Mouse (Mus musculus) embryonic facial prominence, embryonic 10.5 days (tissue): ENCODE data around the gene Fbxo34. TPM values are rescaled to one million over a fixed set of nuclear protein-coding genes. Genes with fewer than 3 reads are reported as not detected.
"Not testable (repeated sequence)": the region's sequence is repeated elsewhere in the genome, so short reads cannot be mapped to it uniquely, and the experiment has no call there.

Experiments used
- DNase-seq: peaks from one replicate; pipeline ENCODE4 v3.0.0-alpha.2; 2017; ENCODE audit warnings: low spot score
- H3K27ac ChIP-seq: fragments of 300-500 bp; sonication (generic); replicated peaks from 2 replicates; pipeline ENCODE4 v1.5.1; 2016; ENCODE audit warnings: mild to moderate bottlenecking
- H3K27me3 ChIP-seq: fragments of 300-500 bp; sonication (generic); replicated peaks from 2 replicates; pipeline ENCODE4 v1.6.1; 2016; ENCODE audit warnings: low read depth, mild to moderate bottlenecking; ENCODE audit not compliant: poor library complexity, severe bottlenecking
- H3K36me3 ChIP-seq: fragments of 300-500 bp; sonication (generic); replicated peaks from 2 replicates; pipeline ENCODE4 v1.6.1; 2016; ENCODE audit warnings: mild to moderate bottlenecking, moderate library complexity
- H3K4me1 ChIP-seq: fragments of 300-500 bp; sonication (generic); 2 replicates; pipeline ENCODE4 v1.6.1; 2016
- H3K4me3 ChIP-seq: fragments of 300-500 bp; sonication (generic); 2 replicates; pipeline ENCODE4 v1.5.1; 2016; ENCODE audit warnings: mild to moderate bottlenecking, moderate library complexity
- H3K9me3 ChIP-seq: fragments of 300-500 bp; sonication (generic); 2 replicates; pipeline ENCODE4 v1.6.1; 2016; ENCODE audit warnings: mild to moderate bottlenecking
- WGBS: fragments of 180-500 bp; shearing (Covaris S2); methylation state at CpG from one replicate; pipeline ENCODE4 v1.1.7; 2016; 5-methylcytosine and 5-hydroxymethylcytosine counted together
- polyA plus RNA-seq: library from polyadenylated mRNA; unstranded; fragments of >200 nt; fragmentation: Nextera tagmentation; extraction: Ambion mirVana; gene quantifications from 2 replicates; pipeline ENCODE4 v1.2.1, GENCODE M21; 2016

The Fbxo34 gene
- polyA plus RNA-seq, 1 experiment from 2014 or later: 23.4 TPM

DNA sequence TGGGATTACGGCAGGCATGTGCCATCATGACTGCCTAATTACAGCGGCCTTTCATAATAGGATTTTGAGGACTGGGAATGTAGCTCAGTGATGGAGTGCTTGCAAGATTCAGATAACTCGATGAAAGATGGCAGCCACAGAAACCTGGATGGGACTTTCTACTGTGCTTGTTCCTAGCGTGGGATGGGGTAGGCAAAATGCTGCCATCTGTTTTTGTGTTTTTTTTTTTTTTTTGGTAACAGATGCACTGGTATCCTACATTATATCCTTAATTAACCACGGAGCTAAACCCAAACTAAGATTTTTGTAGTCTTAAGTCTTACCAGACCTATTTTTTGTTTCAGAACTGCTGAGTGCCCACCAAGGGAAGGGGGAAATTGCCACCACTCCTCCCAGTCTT, 75.6 kb downstream of the Fbxo34 start:
- H3K27ac ChIP-seq: no peak overlapping the region
- peaks cover 17% of the 10 kb centered on the region for H3K36me3 ChIP-seq
- H3K4me3 ChIP-seq: no peak overlapping the region
- no peaks in the 10 kb centered on the region for H3K4me1 ChIP-seq
- no peak for DNase-seq
- H3K9me3 ChIP-seq: no peaks in the 10 kb centered on the region
- no peaks in the 10 kb centered on the region for H3K27me3 ChIP-seq
- 86% methylated on average over 5 of the region's 5 CpGs for WGBS

DNA sequence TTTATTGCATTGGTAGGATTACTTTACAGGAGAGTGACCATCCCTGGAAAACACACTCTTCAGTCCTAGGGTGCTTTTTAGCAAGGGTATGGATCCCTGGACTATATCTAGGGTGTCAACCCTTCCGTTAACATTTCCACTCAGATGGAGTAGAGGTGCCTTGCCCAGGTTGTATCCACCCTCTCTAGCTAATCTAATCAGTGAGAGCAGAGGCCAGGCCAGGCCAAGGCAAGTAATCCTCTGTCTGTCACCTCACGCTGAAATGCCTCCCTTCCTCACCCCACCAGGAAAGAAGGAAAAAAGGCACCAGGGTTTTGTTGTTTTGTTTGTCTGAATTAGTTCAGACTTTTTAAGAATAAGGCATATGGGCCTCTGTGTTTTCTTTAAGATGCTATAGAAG, 77.6 kb downstream of the Fbxo34 start:
- Histone ChIP-seq H3K4me1 (no peaks in the 10 kb centered on the region), H3K27ac (no peak overlapping the region), H3K27me3 (no peaks in the 10 kb centered on the region), H3K4me3 (no peak overlapping the region), H3K9me3 (no peaks in the 10 kb centered on the region), H3K36me3 (peaks cover 32% of the 10 kb centered on the region)
- WGBS: 83% methylated on average over 2 of the region's 2 CpGs
- DNase-seq: no peak

DNA sequence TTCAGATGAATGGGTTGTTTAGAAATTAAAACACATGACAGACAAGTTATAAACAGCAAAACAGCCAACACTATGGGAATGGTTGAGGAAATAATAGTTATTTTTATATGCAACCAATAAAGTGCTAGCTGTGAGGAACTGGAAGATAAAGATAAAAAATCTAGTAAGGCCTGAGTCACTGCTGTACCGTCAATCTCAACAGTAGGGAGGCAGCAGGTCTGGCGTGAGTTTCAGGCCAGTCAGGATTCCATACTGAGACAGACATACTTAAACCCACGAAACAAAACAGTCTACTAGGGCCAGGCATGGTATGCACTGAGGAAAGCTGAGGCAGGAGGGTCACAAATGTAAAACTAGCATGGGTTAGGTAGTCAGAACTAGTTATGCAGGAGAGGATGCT, 78.1 kb downstream of the Fbxo34 start:
- no peak overlapping the region for H3K27ac ChIP-seq
- peaks cover 32% of the 10 kb centered on the region for H3K36me3 ChIP-seq
- no peak for DNase-seq
- H3K4me1 ChIP-seq: peaks cover 3% of the 10 kb centered on the region
- 82% methylated on average over 3 of the region's 3 CpGs for WGBS
- H3K27me3 ChIP-seq: no peaks in the 10 kb centered on the region
- no peaks in the 10 kb centered on the region for H3K9me3 ChIP-seq
- no peak overlapping the region for H3K4me3 ChIP-seq

DNA sequence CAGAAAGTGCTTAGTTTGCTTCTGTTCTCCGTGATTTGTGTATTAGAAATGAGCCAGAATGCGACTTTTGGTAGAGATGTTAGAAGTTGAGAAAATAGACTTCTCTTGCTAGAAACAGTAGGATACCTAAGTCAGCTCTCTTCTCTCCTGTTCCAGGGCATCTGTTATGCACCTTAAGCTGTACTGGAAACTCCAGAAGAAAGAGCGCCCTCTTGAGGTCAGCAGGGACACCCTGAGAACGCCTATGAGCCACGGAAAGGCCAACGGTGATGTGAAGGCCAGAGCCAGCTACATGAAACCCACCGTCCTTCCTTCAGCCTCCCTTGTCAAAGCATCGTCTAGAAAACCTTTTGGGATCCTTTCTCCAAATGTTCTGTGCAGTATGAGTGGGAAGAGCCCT, 78.8 kb downstream of the Fbxo34 start:
- WGBS: 43% methylated on average over 8 of the region's 8 CpGs
- Histone ChIP-seq H3K27ac (no peak overlapping the region), H3K4me1 (peaks cover 9% of the 10 kb centered on the region), H3K4me3 (no peak overlapping the region), H3K27me3 (no peaks in the 10 kb centered on the region), H3K36me3 (peaks cover 32% of the 10 kb centered on the region), H3K9me3 (no peaks in the 10 kb centered on the region)
- peak; percentile 47 for DNase-seq

DNA sequence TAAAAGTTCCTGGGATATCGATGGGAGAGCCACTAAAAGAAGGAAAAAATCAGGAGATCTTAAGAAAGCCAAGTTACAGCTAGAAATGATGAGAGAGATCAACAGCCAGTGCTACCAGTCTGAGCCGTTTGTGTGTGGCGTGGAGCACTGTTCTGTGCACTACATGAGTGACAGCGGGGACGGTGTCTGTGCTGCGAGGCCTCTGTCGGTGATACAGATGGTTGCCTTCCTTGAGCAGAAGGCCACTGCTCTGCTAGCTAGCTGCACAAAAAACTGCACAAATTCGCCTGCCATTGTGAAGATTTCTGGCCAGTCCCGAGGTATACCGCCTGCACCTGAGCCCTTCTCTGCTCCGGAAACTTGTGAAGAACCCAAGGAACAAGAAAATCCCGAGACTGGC, 79.4 kb downstream of the Fbxo34 start:
- DNase-seq, H3K27ac ChIP-seq, H3K4me3 ChIP-seq, H3K27me3 ChIP-seq, H3K9me3 ChIP-seq: not testable (repeated sequence)
- peaks cover 32% of the 10 kb centered on the region for H3K36me3 ChIP-seq
- WGBS: 95% methylated on average over 12 of the region's 12 CpGs
- H3K4me1 ChIP-seq: peaks cover 14% of the 10 kb centered on the region

DNA sequence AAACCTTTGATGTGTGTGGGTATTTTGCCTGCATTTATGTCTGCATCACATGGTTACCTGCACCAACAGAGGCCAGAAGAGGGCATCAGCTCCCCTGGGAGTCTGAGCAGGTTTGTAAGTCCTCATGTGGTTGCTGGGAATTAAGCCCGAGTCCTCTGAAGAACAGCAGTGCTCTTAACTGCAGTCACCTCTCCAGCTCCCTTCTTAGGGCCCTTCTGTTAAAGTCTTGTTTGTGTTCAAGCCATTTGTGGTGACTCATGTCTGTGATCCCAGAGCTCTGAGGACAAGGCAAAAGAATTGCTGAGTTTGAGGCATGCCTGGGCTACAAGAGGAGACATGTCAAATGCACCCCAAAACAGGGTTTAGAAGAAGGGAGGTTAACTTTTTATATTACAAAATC, 82.3 kb downstream of the Fbxo34 start:
- H3K27me3 ChIP-seq: no peaks in the 10 kb centered on the region
- no peak overlapping the region for H3K27ac ChIP-seq
- peaks cover 14% of the 10 kb centered on the region for H3K4me1 ChIP-seq
- 84% methylated on average over 1 of the region's 1 CpGs for WGBS
- no peak for DNase-seq
- no peak overlapping the region for H3K4me3 ChIP-seq
- peaks cover 32% of the 10 kb centered on the region for H3K36me3 ChIP-seq
- no peaks in the 10 kb centered on the region for H3K9me3 ChIP-seq

DNA sequence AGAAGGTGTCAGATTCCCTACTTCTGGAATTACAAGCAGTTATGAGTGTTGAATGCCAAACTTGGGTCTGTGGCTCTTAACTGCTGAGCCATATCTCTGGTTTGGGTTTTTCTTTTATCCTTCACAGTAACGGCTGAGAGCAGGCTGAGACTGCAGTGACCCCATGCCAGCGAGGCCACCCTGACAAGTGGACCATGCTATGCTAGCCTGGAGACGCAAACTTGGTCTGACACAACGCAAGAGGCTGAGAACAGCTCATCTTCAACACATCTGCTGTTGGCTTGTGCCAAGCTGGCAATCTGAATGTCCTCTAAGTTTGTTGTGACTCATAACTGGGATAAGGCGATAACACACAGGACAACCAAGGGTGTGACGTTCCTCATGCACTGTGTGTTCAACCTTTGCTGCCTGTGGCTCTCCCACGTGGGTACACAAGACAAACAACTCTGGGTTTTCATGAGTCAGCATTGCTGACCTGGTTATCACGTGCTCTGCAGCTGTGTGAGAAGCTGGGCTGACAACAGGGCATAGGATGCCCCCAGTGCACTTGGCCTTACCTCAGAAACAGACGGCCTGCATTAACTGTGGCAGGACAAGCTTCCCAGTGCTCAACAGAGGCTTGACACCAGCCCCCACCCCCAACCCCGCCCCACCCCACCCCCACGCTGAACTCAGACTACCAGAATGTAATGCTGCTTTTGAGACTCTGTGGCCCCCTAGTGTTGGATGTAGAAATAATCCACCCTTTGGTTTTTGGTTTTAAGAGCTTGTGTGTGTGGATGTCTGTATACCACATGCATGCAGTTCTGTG, 83.3 kb downstream of the Fbxo34 start:
- peaks cover 32% of the 10 kb centered on the region for H3K36me3 ChIP-seq
- 43% methylated on average over 11 of the region's 11 CpGs for WGBS
- no peaks in the 10 kb centered on the region for H3K27me3 ChIP-seq
- H3K27ac ChIP-seq: no peak overlapping the region; the same call in 1 of the 2 replicates
- peaks cover 14% of the 10 kb centered on the region for H3K4me1 ChIP-seq
- no peaks in the 10 kb centered on the region for H3K9me3 ChIP-seq
- peak; percentile 78 for DNase-seq
- H3K4me3 ChIP-seq: no peak overlapping the region

DNA sequence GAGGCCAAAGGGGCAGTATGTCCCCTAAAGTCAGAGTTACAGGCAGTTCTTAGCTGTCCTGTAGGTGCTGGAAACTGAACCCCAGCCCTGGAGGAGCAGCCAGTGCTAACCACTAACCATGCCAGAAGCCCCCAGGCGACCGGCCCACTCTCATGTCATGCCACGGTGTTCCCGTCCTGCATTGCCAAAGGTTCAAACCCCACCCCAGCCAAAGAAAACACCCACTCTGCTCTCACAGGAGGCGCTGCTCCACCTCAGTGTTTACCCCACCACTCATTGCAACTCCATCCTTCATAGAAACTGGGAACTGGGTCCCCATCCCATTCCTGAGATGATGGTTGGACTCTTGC, 83.9 kb downstream of the Fbxo34 start:
- 78% methylated on average over 5 of the region's 5 CpGs for WGBS
- Histone ChIP-seq H3K36me3 (peaks cover 33% of the 10 kb centered on the region), H3K27me3 (no peaks in the 10 kb centered on the region), H3K27ac (peak overlapping the region; percentile 45), H3K4me3 (no peak overlapping the region), H3K4me1 (peaks cover 14% of the 10 kb centered on the region), H3K9me3 (no peaks in the 10 kb centered on the region)
- no peak for DNase-seq

DNA sequence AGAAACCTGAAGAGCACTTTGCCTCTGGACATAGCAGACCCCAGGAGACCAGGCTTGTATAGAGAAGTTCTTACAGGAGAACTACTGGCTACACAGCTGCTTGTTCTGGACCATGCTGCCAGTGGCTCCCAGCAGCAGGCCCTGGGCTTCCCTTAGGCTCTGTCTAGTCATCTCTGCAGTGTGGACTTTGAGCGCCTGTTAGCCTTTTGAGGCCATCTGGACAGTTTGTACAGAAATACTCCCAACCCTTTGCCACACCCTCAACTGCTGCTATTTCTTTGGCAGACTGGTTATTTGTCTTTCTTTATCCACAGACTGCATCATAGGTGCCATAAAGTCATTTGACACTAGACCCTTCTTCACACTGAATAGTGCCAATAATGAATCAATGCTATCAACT, 84.9 kb downstream of the Fbxo34 start:
- H3K27ac ChIP-seq: no peak overlapping the region
- H3K9me3 ChIP-seq: no peaks in the 10 kb centered on the region
- no peaks in the 10 kb centered on the region for H3K27me3 ChIP-seq
- peaks cover 14% of the 10 kb centered on the region for H3K4me1 ChIP-seq
- WGBS: 95% methylated on average over 1 of the region's 1 CpGs
- H3K36me3 ChIP-seq: peaks cover 34% of the 10 kb centered on the region
- no peak for DNase-seq
- H3K4me3 ChIP-seq: no peak overlapping the region

DNA sequence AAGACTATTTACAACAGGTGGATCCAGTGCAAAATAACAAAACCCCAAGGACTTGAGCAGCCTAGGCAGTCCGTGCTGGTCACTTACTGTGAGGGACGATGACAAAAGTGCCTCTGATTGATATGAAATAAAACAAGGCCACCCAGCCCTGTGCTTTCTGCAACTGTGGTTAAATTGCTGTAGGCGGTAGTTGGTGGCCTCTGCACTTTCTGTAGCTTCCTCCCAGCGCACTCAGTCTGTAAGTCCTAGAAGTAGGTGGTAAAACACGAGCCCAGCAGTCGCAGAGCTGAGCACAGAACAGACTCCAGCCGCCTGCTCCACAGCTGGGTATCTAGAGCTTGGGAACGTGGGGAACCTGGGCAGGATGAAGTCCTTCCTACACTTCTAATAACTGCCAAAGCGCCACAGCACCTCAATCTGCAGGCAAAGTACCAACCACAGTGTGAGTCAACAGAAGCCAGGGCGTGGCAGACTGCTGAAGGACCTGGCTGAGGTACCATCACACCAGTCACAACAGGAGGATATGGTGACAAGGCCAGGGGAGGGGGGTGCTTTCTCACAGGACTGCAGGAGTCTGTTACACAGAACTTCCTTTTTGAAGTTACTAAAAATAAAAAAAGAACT, 91.2 kb downstream of the Fbxo34 start:
- DNase-seq: no peak
- Histone ChIP-seq H3K36me3 (peaks cover 73% of the 10 kb centered on the region), H3K9me3 (no peaks in the 10 kb centered on the region), H3K27ac (no peak overlapping the region), H3K27me3 (no peaks in the 10 kb centered on the region), H3K4me3 (no peak overlapping the region), H3K4me1 (no peaks in the 10 kb centered on the region)
- WGBS: 89% methylated on average over 10 of the region's 10 CpGs

DNA sequence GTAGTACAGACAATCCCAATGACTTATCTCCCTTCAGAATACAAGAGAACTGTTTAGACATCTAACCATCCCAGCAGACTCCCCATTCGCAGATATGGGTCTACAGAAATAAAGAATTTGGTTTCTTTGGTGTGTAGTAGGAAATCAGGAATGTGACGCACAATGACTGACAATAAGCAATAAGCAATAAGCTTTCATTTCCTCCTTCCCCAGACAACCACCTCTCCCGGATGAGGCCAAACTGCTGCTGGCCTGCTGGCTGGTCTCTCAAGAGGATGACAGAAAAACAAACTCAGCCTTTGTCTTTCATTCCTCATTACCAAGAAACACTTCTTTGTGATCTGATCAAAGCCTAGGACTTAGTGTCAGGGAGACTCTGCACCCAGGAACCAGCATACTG, 92.1 kb downstream of the Fbxo34 start:
- H3K9me3 ChIP-seq: no peaks in the 10 kb centered on the region
- no peak overlapping the region for H3K27ac ChIP-seq
- WGBS: 91% methylated on average over 3 of the region's 3 CpGs
- no peaks in the 10 kb centered on the region for H3K27me3 ChIP-seq
- no peaks in the 10 kb centered on the region for H3K4me1 ChIP-seq
- DNase-seq: no peak
- H3K36me3 ChIP-seq: peaks cover 82% of the 10 kb centered on the region
- no peak overlapping the region for H3K4me3 ChIP-seq

DNA sequence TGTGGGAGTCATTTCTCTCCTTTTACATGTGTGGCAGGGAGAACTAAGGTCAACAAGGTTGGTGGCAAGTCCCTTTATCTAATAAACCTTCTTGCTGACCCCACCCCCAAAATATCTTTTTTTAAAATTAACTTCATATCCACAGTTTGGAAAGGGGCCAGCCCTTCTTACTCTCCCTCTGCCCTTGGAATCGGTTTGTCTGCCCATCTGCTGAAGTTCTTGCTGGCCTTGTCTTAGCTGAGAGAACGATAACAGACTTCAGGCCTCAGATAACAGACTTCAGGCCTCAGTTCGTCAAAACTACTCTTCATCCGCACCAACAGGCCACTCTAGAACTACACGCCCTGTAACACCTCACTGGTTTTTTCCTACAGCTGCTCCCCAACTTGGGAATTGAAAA, 94.1 kb downstream of the Fbxo34 start:
- peaks cover 99% of the 10 kb centered on the region for H3K36me3 ChIP-seq
- no peak overlapping the region for H3K4me3 ChIP-seq
- H3K4me1 ChIP-seq: no peaks in the 10 kb centered on the region
- DNase-seq: no peak
- WGBS: 91% methylated on average over 5 of the region's 5 CpGs
- no peaks in the 10 kb centered on the region for H3K9me3 ChIP-seq
- H3K27me3 ChIP-seq: no peaks in the 10 kb centered on the region
- H3K27ac ChIP-seq: no peak overlapping the region

DNA sequence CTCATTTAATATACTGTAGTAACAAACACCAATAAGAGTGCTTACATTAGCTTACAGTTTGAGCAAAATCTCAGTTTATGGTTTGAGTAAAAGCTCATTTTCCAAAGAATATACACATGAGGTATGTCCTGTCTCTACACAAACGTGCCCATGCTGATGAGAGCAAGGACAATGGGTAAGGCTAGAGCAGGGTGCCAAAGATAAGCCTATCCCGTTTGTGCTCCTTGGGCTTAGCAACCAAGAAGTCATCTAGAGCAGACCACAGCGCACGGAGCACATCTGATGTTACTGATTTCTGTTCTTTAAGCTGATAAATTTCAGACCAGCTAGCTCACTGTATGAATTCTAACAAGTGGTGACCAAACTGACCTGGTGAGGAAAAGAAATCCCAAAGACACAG, 94.7 kb downstream of the Fbxo34 start:
- H3K36me3 ChIP-seq: peaks cover 99% of the 10 kb centered on the region
- no peak for DNase-seq
- H3K9me3 ChIP-seq: no peaks in the 10 kb centered on the region
- no peaks in the 10 kb centered on the region for H3K27me3 ChIP-seq
- H3K27ac ChIP-seq: no peak overlapping the region
- no peaks in the 10 kb centered on the region for H3K4me1 ChIP-seq
- no peak overlapping the region for H3K4me3 ChIP-seq
- WGBS: 89% methylated on average over 4 of the region's 4 CpGs
